Mouse (Mus musculus) common myeloid progenitor, adult 5-6 weeks (primary cell): ENCODE results near the gene Gm4881. TPM values are rescaled to one million over a fixed set of nuclear protein-coding genes. Genes with fewer than 3 reads are reported as not detected.

Experiments used
- ATAC-seq: replicated peaks from 2 replicates; pipeline ENCODE4 v1.8.0; 2016; ENCODE audit warnings: low read depth, mild to moderate bottlenecking, moderate TSS enrichment, inconsistent platforms; ENCODE audit not compliant: poor library complexity, severe bottlenecking
- total RNA-seq: library from RNA; stranded (forward); fragments of 200-1000, 187-1606 nt; gene quantifications from 2 replicates; pipeline ENCODE4 v1.2.3, GENCODE M21; 2017

Gene Gm4881
- not detected in 2 replicates for total RNA-seq

DNA sequence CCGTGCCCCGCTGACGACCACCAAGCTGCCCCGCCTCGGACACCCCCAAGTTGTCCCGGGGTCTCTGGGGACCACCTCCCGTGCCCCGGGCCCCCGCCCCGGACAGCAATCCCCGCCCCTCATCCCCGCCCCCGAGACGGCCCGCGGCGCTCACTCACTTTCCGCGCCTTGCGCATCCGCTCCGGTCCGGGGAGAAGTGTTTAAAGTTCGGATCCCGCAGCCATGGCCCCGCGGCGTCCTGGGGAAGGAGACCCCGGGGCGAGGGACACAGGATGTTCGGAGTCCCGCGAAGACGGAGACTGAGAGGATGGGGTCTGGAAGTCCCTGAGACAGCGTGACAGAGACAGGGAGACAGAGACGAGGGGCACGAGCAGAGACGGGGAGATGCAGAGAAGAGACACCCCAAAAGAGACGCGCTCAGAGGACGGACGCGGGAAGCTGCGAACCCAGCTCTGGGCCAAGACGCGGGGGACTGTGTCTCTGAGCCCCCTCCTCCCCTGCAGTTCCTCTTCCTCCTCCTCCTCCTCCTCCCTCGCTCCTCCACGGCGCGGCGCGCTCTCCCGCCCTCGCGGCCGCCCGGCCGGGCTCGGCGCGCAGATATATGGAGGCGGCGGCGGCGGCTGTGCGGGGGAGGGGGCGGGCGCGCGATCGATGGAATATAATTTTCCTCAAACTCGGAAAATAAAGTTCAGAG is at the start of gene Gm4881:
Gene Gm4881 (minus strand): TSS at position 238 of the 694 bp plus-strand sequence.
- peak; percentile 24 for ATAC-seq

DNA sequence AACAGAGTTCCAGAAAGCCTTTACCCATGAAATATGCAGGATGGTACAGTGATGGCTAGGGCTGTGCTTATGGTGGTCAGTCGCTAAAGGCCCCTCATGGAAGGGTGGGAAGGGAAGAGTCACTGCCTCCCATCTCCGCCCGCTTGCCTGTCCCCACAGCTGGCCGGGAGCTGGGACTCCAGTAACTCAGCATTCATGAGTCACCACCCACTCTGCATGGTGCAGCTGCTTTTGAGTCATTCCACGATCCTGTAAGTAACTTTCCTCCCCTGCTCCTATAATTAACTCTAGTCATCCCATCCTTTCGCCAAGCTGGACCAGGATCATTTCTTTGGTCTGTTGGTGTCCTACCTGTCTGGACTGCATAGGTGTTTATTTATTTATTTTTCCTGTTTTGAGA is 48.8 kb upstream of the Gm4881 start:
- no peak for ATAC-seq

DNA sequence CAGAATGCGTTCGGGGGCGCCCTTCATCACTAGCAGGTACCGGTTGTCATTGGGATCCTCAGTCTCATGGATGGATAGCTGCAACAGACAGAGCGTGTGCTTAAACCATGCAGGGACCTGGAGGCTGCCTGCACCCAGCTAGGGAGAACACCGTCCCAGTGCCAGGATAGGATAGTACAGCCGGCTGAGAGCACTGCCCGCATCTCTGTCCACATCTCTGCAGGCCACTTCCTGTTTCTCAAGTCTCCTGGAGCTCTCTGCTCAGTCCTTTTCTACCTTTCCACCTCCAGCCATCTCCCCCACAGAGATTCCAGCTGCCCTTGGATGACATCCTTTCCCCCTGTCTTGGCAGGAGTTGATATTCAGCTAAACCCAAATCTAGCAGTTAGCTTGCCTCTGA is 46.2 kb upstream of the Gm4881 start:
- 0 out of 2 replicates have a peak, but pooled peaks have one; percentile 15 for ATAC-seq

DNA sequence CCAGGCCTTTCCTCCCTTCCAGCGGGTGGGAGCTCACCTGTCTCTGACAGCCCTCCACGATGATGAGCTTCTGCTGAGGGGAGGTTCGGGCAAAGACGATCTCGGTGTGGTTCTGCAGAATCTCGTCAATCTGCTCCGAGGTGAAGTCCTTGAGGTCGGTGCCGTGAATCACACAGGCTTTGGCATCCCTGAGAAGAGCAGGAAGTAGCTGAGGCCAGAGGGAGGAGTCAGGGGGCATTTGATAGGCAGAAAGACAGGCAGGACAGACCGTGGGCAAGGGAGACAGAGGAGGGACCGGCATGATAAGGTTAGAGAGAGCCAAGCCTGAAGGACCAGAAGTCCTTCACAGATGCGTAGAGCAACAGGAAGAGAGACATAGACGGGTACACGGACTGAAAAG is 43.6 kb upstream of the Gm4881 start:
- no peak for ATAC-seq

DNA sequence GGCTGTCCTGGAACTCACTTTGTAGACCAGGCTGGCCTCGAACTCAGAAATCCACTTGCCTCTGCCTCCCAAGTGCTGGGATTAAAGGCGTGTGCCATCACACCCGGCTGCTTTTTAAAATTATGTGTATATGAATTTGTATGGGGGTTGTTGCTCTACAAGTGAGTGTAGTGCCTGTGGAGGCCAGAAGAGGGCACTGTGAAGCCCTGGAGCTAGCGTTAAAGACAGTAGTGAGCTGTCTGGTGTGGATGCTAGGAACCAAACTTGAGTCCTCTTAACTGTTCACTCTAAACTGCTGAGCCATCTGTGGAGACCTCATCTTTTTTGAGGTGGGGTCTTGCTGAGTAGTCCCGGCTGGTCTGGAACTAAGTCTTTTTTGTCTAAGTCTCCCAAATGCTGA is 41.5 kb upstream of the Gm4881 start:
- no peak for ATAC-seq

DNA sequence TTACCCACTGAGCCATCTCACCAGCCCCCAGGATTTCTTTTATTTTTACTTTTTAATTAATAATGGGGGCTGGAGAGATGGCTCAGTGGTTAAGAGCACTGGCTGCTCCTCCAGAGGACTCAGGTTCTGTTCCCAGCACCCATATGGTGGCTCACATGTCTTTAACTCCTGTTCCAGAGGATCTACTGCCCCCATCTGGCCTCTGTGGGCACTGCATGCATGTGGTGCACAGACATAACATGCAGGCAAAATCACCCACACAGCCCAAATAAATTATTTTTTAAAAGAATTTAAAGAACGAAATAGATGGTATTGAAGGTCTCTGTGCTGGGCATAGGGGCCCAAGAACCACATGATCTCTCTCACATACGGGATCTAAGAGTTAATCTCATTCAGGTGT is 40.0 kb upstream of the Gm4881 start:
- no peak for ATAC-seq

DNA sequence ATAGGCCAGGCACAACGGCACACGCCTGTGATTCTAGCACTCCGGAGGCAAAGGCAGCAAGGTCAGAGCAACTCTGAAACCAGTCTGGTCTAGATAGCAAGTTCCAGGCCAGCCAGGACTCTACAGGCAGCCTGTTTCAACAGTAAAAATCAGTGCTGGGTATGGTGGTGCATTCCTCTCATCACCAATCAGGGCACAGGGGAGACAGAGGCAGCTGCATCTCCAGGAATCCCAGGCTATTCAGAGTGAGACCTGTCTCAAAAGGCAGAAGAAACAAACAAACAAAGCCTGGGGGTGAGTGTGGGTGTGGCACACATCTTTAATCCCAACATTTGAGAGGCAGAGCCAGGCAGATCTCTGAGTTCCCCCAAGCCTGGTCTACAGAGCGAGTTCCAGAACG is 39.1 kb upstream of the Gm4881 start:
- no peak for ATAC-seq

DNA sequence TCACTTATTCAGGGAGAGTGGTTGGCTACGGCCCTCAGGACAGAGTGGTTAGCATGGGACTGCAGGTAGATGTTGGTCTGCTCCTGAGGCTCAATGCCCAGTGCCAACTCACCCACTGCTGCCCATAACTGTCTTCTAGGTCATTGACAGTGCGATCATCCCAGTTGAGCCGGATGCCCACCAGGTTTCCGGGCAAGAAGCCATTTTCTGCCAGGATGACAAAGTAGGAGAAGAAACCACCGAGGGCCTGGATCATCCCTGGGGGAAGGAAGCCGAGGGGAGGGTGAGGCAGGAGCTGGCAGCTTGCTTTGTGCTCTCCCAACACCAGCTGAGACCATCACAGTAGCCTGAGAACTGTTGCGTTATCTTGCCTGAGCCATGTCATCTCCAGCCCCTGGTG is 36.1 kb upstream of the Gm4881 start:
- ATAC-seq, result no peak

DNA sequence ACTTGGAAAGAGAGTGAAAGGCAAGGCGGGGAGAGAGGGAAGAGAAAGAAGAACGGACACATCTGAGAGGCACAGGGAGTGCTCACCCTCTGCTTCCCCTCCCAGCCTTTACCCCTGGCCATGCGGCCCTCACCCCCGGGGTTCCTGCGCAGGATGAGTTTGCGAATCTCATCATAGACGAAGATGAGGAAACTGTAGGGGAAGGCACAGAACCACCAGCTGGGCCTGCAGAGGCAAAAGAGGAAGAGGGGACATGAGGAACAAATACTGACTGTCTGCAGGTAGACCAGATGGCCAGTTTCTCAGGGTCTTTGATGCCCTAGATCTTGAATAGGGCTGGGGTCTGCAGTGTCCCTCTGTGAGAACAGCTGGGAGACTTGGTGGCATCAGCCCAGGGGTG is 34.5 kb upstream of the Gm4881 start:
- ATAC-seq, result peak; percentile 84

DNA sequence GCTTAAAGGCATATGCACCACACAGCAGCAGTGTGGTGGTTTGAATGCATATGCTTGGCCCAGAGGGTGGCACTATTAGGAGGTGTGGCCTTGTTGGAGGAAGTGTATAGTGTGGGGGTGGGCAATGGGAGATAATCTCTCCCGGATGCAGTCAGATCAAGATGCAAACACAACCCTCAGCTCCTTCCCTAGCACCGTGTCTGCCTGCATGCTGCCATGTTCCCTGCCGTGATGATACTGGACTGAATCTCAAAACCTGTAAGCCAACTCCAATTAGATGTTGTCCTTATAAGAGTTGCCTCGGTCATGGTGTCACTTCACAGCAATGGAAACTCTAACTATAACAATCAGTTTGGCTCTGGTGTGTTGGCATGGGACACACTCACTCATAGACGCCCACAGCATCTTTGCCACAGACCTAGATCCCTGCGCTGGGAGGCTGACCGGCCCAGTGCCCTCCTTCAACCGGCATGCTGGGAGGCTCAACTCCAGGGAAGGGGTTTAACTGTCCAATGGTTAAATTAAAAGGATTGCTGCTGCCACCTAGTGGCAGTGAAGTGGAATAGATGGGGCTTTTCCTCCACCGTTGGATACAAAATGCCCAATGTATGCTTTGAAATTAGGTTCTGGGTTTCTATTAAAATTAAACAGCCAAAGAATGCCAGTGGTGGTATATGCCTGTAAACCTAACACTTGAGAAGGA is 30.8 kb upstream of the Gm4881 start:
- peak; percentile 23; the same call in 1 of the 2 replicates for ATAC-seq

DNA sequence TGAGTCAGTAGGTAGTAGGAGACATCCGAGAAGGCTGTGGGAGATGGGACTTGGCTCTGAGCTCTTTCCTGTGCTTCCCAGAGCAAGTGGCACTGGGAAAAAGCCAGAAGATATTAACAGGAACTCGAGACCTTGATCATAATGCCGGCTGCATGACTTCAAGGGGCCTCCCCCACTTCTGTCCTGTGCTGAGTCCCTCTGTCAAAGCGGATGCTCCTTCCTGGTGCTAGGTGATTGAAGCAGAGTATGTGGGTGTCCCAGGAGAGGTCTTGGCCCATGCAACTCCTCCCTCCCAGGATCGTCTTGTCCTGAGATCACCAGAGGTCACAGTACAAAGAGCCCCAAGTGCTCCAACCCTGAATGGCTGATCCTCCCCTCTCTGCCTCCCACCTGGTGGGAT is 29.6 kb upstream of the Gm4881 start:
- ATAC-seq, result no peak

DNA sequence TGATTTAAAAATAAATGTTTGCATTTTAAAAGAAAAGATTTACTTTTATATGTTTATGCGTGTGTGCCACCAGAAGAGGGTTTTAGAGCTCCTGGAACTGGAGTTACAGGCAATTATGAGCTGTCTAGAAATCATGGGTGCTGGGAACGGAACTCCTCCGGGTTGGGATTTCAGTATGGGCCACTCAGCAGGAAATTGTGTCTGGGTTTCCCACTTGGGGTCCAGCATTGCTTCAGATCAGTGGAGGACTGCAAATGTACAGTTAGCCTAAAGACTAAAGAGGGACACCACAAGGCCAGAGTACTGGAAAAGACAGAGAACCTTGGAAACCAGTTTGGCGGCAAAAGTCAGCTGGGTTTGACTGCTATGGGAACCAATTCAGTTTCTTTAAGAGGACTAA is 28.9 kb upstream of the Gm4881 start:
- no peak for ATAC-seq

DNA sequence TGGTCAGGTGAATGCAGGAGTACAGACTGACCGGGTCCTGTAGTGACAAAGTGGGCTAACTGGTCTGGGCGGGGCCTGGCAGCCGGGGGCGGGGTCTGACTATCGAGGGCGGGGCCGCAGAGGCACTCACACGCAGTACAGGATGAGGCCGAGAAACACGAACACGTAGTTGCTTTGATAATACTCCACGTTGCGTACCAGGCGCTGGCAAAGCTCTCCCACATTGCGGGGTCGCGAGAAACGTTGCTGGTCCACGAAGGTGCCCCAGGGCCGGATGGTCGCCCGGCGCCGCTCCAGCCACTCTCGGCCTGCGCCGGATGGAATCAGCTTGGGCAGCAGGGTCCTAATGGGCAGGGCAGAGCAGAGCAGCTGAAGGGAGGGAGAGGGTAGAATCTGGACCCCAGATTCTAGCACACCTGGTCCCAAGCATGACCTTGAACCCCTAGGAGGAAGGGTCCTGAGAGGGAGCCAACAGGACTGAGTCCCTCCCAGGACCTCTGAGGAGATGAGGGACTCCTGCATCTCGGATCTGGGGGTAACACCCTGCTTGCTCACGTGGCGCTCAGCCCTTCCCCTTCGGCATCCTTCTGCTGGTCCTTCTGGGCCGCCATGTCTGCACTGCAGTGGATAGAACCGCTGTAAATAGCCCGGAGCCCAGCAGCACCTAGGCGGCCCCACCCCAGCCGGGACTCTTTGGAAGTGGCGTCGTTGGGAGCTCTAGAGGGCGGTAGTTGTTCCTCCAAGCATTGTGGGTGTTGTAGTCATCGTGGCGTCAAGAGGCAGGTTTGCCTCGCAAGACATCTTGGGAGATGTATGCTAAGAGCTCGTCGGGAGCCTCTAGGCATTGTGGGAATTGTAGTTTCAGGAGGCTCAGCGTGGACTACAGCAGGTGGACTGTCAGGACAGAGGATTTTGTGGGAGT is 27.9 kb upstream of the Gm4881 start, which contains the start of gene Rabac1:
Gene Rabac1 (minus strand): TSS at position 783 of the 922 bp plus-strand sequence.
- ATAC-seq, result peak; percentile 91

DNA sequence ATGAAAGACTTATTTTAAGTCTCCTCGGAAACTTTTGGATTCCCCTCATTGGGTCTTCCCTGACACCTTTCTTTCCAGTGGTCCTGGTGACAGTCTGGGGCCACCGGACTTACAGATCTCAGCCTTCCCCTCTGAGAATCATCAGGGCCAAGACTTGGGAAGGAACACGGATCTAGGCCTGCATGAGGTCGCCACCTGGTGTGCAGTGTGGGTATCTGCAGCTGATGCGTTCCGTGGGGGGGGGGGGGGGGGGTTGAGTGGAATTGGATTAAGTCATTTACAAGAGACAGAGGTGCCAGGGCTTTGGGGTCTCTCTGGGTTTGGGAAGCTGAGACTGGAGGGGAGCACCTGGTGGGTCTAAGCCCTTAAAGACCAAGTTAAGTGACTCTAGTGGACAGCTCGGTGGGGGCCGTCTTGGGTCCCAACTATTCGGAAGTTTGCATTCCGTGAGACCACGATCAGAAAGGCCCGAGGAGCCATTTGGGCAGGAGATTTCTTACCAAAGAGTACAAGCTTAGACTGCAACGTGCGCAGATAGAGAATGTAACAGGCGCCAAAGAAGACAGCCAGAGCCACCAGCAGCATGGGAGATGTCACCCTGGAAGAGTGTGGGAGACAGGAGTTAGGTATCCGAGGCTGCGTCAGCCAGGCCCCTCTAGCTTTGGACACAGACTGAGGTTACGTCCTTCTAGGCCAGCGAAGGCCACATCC is 27.1 kb upstream of the Gm4881 start:
- no peak for ATAC-seq

DNA sequence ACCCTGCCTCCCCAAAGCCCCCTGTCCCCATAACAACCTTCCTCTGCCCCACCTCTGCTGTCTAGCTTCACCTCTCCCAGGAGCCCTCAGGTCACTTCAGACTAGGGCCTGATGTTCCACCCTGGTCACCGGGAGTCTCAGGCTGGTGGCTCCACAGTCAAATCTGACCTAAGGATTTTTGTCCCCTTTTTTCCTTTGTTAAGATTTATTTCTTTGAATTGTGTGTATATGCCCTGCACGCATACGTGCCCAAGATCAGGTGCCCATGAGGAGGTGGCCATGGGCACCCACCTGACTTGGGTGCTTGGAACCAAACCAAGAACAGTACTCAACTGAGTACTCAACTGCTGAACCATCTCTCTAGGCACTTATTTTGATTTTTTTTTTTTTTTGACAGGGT is 26.0 kb upstream of the Gm4881 start:
- no peak for ATAC-seq

DNA sequence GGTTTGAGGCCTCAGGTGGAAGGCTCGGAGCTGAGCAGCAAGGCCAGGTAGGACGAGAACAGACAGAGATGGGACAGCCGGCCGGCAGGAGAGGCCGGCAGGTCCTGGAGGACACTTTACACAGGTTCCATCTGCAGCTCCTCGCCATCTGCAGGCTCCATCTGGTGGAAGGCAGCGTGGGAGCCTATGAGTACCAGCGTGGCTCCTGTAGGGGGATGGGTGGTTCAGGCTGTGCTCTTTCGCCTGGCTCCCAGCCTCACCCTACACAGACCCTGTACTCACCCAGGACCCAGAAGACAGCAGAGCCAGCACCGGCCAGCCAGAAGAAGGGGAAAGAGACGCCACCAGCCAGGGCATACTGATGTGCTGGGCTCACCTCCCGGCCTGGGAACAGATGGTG is 25.5 kb upstream of the Gm4881 start:
- ATAC-seq, result no peak

DNA sequence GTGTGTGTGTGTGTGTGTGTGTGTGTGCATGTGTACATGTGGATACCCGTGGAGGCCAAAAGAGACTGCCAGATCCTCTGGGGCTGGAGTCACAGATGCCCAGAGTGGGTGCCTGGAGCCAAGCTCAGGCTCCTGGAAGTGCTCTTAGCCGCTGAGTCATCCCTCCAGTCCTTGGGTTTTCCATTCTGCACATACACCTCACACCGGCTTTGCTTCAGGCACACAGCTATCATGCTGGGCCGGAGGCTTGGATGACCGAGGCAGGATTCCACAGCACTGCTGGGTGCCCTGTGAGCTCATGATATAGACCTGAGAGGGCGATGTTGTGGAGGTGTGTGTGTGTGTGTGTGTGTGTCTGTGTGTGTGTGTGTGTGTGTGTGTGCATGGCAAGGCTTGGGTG is 24.2 kb upstream of the Gm4881 start:
- no peak for ATAC-seq

DNA sequence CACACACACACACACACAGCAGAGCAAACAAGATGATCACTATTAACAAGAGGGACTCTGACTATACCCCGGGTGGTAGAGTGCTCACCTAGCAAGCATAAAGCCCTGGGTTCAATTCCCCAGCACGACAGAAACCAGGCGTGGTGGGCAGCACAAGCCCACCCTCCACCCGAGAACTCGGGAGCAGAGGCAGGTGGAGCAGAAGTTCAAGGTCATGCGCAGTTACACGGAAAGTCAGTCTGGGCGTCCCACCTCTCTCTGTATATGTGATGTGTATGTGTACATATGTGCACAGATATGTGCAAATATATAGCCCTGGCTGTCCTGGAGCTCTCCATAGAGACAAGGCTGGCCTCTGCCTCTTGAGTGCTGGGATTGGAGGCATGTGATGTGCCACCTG is 23.7 kb upstream of the Gm4881 start:
- ATAC-seq, result no peak

DNA sequence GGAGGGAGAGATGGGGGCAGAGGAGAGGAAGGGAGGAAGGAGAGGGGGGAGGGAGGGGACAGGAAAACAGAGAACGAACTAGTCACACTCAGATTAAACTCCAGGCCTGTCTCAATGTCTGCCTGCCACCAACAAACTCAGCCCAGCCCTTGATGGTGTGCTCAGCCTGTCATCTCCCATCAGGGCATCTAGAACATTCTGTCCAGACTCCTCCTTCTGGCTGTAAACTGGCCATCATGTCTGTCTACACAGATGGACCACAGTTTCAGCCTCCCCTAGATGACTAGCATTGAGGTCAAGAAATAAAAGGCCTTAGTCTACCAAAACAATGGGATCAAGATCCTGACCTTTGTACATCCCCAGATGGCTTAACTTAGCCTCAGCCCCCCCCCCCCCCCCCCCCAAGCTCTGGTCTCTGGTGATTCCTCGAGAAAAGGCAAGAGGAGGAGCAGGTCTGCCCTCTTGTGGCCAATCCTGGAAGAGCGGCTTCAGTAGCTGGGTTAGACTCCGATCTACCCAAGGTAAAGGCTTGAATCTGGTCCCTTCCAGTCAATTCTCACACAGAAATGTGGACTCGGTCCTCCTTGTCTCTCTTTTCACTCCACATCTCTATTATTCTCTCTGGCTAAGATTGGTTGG is 20.7 kb upstream of the Gm4881 start:
- peak; percentile 69 for ATAC-seq

DNA sequence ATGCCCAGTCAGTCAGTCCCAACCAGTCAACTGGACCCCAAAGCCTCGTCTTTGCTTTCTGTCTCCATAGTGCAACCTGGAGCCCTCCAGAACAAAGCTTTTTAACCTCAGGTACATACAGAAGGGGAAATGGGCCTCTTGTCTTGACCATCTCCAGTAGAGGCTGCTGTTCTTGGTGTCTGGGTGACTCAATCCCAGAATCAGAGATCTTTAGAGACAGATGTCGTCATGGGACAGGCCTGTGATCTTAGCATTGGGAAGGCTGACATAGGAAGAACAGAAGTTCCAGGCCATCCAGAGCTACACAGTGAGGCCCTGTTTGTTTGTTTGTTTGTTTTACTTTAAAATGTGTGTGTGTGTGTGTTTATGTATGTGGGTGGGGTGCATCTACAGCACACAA is 20.0 kb upstream of the Gm4881 start:
- no peak for ATAC-seq
